Mouse (Mus musculus): Measurements from ENCODE around the gene Cd82. TPM values are rescaled to one million over a fixed set of nuclear protein-coding genes. Genes with fewer than 3 reads are reported as not detected.

Gene Cd82
- polyA plus RNA-seq, 1 experiment: 411 TPM

GRCm38 (mm10) chr2:93418396-93418795 is 44.5 kb downstream of the Cd82 start:
- no peak for TF ChIP-seq POLR2A (IDR thresholded peaks at IDR 0.05; ENCODE audit: insufficient read length, low read depth)
- TF ChIP-seq CEBPB (IDR thresholded peaks at IDR 0.05; ENCODE audit: insufficient read depth, poor library complexity, severe bottlenecking): no peak
- TF ChIP-seq TCF12 (IDR thresholded peaks at IDR 0.05; ENCODE audit: insufficient read depth, poor library complexity, severe bottlenecking): no peak
- Histone ChIP-seq H3K36me3 (ENCODE audit: control insufficient read depth, insufficient read depth) (peaks cover 6% of the 10 kb centered on the region), H3K27me3 (ENCODE audit: control insufficient read depth, insufficient read depth, insufficient read length) (no peaks in the 10 kb centered on the region), H3K4me3 (no peak overlapping the region), H3K79me2 (ENCODE audit: control insufficient read depth, insufficient read depth) (no peaks in the 10 kb centered on the region), H3ac (ENCODE audit: control insufficient read depth, insufficient read length) (no peak overlapping the region), H3K4me2 (ENCODE audit: low read depth) (no peak overlapping the region)

DNA sequence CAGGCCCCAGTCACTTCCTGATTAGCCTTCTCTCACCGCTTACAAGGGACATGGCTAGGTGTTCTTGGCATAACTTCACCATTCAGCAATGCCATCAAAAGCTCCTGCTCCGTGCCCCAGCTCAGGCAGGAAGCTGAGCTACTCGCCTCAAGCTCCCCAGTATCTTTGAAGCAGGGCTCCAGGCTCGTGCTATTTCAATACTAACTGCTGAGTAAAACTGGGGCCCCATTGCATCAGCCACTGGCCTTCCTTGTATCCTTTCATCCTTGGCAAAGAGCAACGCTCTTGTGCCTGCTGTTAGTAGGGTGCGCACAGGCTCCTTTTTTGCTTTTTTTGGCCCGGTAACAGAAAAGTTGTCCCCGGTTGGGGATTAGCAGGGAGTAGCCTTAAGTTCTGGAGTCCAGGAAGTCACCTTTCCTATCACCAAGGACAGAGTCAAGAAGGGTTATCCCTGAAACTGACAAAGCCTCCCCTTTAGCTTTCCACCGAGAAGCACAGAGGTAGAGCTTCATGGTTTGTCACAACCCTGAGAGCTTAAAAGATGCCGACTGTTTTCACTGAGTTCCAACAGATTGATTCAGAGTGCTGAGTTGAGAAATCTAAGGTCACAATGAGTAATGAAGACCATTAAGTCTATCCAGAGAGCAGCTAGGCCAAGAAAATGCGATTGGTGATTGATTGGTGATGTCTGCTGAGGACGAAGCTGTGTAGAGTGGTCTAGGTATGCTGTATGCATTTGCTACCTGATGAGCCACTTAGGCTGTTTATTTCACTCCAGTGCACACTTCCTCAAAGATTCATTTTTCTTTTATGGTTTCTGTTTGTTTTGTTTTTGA is 45.8 kb downstream of the Cd82 start:
- no peaks in the 10 kb centered on the region for H3K36me3 ChIP-seq (ENCODE audit: control insufficient read depth, insufficient read depth)

DNA sequence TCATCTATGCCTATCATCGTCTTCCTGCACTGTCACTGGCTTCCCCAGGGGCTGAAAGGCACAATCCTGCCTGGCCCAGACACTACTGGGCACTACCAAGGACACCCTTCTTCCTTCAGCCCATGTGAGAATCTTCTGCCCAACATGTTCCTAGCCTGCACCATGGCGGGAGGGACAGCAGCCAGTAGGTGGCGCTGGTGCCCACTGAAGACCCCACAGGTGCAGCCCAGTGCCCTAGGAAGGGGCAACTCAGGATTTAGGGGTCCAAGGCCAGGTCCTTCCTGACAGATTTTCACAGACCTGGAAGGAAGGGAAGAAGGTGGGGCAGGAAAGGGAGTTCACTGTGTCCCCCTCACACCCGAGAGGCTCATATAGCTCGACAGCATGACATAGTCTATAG is 47.7 kb downstream of the Cd82 start:
- H3K79me2 ChIP-seq (ENCODE audit: control insufficient read depth, insufficient read depth): no peaks in the 10 kb centered on the region

More for the DNA sequence above, 45.8 kb downstream of the Cd82 start:
- Histone ChIP-seq H3ac (ENCODE audit: control insufficient read depth, insufficient read length) (no peak overlapping the region), H3K79me2 (ENCODE audit: control insufficient read depth, insufficient read depth) (no peaks in the 10 kb centered on the region), H3K4me2 (ENCODE audit: low read depth) (peak overlapping the region; percentile 8), H3K4me3 (no peak overlapping the region), H3K27me3 (ENCODE audit: control insufficient read depth, insufficient read depth, insufficient read length) (peaks cover 2% of the 10 kb centered on the region)
- TF ChIP-seq POLR2A (IDR thresholded peaks at IDR 0.05; ENCODE audit: insufficient read length, low read depth) (peak; percentile 66), CEBPB (IDR thresholded peaks at IDR 0.05; ENCODE audit: insufficient read depth, poor library complexity, severe bottlenecking) (peak; percentile 84), TCF12 (IDR thresholded peaks at IDR 0.05; ENCODE audit: insufficient read depth, poor library complexity, severe bottlenecking) (no peak), MYOG (IDR thresholded peaks at IDR 0.05; ENCODE audit: control insufficient read depth in 1 of 3, insufficient read depth in 1 of 3, insufficient read length in 2 of 3, low read depth in 2 of 3) (no peak), MAX (IDR thresholded peaks at IDR 0.05; ENCODE audit: low read depth) (peak; percentile 32), POLR2AphosphoS2 (IDR thresholded peaks at IDR 0.05; ENCODE audit: insufficient read length, low read depth) (peak; percentile 59)

DNA sequence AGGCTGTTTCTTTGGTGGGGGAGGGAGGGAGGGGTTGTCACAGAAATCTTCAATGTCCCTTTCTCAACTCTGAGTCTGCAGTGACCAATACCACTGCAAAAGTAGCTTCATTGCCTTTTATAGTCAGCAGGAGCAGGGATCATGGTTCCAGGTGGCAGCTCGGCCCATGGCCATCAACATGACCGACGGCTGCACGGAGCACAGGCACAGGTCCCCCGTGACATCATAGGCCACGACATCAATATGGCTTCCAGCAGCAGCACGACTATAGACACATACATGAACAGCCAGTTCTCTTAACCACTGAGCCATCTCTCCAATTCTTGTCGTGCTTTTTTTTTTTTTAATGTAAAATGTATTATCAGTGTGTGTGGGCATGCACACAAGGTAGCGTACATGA is 48.8 kb downstream of the Cd82 start:
- no peak for TF ChIP-seq SRF (IDR thresholded peaks at IDR 0.05; ENCODE audit: control insufficient read depth, insufficient read length, low read depth)
- TF ChIP-seq POLR2A (IDR thresholded peaks at IDR 0.05; ENCODE audit: insufficient read length, low read depth): peak; percentile 53
- TF ChIP-seq MYOD1 (IDR thresholded peaks at IDR 0.05; ENCODE audit: control insufficient read depth in 1 of 3, insufficient read length in 2 of 3, low read depth in 2 of 3): no peak
- peak; percentile 95 for TF ChIP-seq POLR2AphosphoS2 (IDR thresholded peaks at IDR 0.05; ENCODE audit: insufficient read length, low read depth)
- Histone ChIP-seq H3K4me2 (ENCODE audit: low read depth) (no peak overlapping the region), H3ac (ENCODE audit: control insufficient read depth, insufficient read length) (no peak overlapping the region), H3K4me3 (no peak overlapping the region), H3K79me2 (ENCODE audit: control insufficient read depth, insufficient read depth) (no peaks in the 10 kb centered on the region), H3K27me3 (ENCODE audit: control insufficient read depth, insufficient read depth, insufficient read length) (peaks cover 9% of the 10 kb centered on the region), H3K36me3 (ENCODE audit: control insufficient read depth, insufficient read depth) (no peaks in the 10 kb centered on the region)

More for the DNA sequence above, 47.7 kb downstream of the Cd82 start:
- Histone ChIP-seq H3K4me2 (ENCODE audit: low read depth) (no peak overlapping the region), H3K36me3 (ENCODE audit: control insufficient read depth, insufficient read depth) (no peaks in the 10 kb centered on the region), H3ac (ENCODE audit: control insufficient read depth, insufficient read length) (no peak overlapping the region), H3K27me3 (ENCODE audit: control insufficient read depth, insufficient read depth, insufficient read length) (peaks cover 9% of the 10 kb centered on the region), H3K4me3 (no peak overlapping the region)
- TF ChIP-seq TCF12 (IDR thresholded peaks at IDR 0.05; ENCODE audit: insufficient read depth, poor library complexity, severe bottlenecking) (no peak), POLR2A (IDR thresholded peaks at IDR 0.05; ENCODE audit: insufficient read length, low read depth) (peak; percentile 22), SRF (IDR thresholded peaks at IDR 0.05; ENCODE audit: control insufficient read depth, insufficient read length, low read depth) (no peak), MAX (IDR thresholded peaks at IDR 0.05; ENCODE audit: low read depth) (no peak), MYOD1 (IDR thresholded peaks at IDR 0.05; ENCODE audit: control insufficient read depth in 1 of 3, insufficient read length in 2 of 3, low read depth in 2 of 3) (peak in 2 of 3 experiments; percentile 13 to 43), POLR2AphosphoS2 (IDR thresholded peaks at IDR 0.05; ENCODE audit: insufficient read length, low read depth) (peak; percentile 87), MYOG (IDR thresholded peaks at IDR 0.05; ENCODE audit: control insufficient read depth in 1 of 3, insufficient read depth in 1 of 3, insufficient read length in 2 of 3, low read depth in 2 of 3) (peak in 1 of 3 experiments; percentile 22)

DNA sequence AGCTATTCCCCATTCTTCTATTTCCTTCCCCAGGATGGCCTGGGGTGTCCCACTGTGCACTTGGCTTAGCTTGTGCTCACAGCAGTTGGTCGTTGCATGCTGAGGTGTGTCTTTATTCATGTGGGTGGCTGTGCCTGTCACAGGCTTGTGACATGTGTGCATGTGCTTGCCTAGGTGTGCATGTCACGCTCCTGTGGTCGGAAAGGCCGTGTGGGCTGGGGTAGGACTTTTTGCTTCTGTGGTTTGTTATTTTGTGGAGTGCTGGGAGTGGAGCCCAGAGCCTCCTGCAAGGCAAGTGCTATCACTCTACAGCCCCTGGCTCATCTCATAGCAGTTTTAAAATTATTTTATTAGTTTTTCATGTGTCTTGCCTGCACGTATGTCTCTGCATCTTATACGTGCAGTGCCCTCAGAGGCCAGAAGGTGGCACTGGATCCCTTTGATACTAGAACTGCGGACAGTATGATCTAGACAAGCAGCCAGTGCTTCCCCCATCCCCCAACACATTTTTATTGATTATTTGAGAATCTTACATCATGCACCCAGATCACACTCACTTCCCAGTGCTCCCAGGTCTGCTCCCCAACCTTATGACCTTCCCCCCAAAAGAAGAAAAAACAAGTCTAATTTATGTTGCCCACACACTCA is 49.4 kb downstream of the Cd82 start:
- Histone ChIP-seq H3K79me2 (ENCODE audit: control insufficient read depth, insufficient read depth) (no peaks in the 10 kb centered on the region), H3K4me2 (ENCODE audit: low read depth) (no peak overlapping the region), H3K27me3 (ENCODE audit: control insufficient read depth, insufficient read depth, insufficient read length) (peaks cover 9% of the 10 kb centered on the region), H3K36me3 (ENCODE audit: control insufficient read depth, insufficient read depth) (no peaks in the 10 kb centered on the region), H3ac (ENCODE audit: control insufficient read depth, insufficient read length) (no peak overlapping the region), H3K4me3 (no peak overlapping the region)
- TF ChIP-seq POLR2AphosphoS2 (IDR thresholded peaks at IDR 0.05; ENCODE audit: insufficient read length, low read depth): peak; percentile 84
- no peak for TF ChIP-seq MYOG (IDR thresholded peaks at IDR 0.05; ENCODE audit: control insufficient read depth in 1 of 3, insufficient read depth in 1 of 3, insufficient read length in 2 of 3, low read depth in 2 of 3)
- no peak for TF ChIP-seq TCF3 (IDR thresholded peaks at IDR 0.05; ENCODE audit: insufficient read length, low read depth)
- TF ChIP-seq MAX (IDR thresholded peaks at IDR 0.05; ENCODE audit: low read depth): no peak
- TF ChIP-seq POLR2A (IDR thresholded peaks at IDR 0.05; ENCODE audit: insufficient read length, low read depth): peak; percentile 30
- TF ChIP-seq TCF12 (IDR thresholded peaks at IDR 0.05; ENCODE audit: insufficient read depth, poor library complexity, severe bottlenecking): no peak

All from myocyte (in vitro differentiated cells).